Mouse (Mus musculus) cerebellum, postnatal 14 days (tissue): ENCODE results near the gene Ip6k1.

Experiments used
- DNase-seq, 2 experiments: peaks; one replicate each; pipeline ENCODE4 v3.0.0; 2021; ENCODE audit warnings: mixed read lengths in 2 of 2

The Ip6k1 gene

GRCm38 (mm10) chr9:108001922-108002770 lies at the start of gene Ip6k1:
Gene Ip6k1 (plus strand): TSS chr9:108002501.
- DNase-seq: peak; percentile 100

GRCm38 (mm10) chr9:107955613-107956289 lies 46.5 kb upstream of the Ip6k1 start:
- no peak for DNase-seq

GRCm38 (mm10) chr9:107957141-107957540 lies 45.2 kb upstream of the Ip6k1 start:
- no peak for DNase-seq

- DNase-seq: no peak
Observed at GRCm38 (mm10) chr9:107959896-107960295, 42.4 kb upstream of the Ip6k1 start.

- no peak for DNase-seq
Observed at GRCm38 (mm10) chr9:107960928-107961327, 41.4 kb upstream of the Ip6k1 start.

- peak in 1 of 2 experiments; percentile 20 for DNase-seq
Observed at GRCm38 (mm10) chr9:107961351-107961762, 40.9 kb upstream of the Ip6k1 start.

- DNase-seq: peak in 1 of 2 experiments; percentile 19
Observed at GRCm38 (mm10) chr9:107961881-107962280, 40.4 kb upstream of the Ip6k1 start.

GRCm38 (mm10) chr9:107962916-107963315 lies 39.4 kb upstream of the Ip6k1 start:
- no peak for DNase-seq

- peak; percentile 89 to 94 for DNase-seq
Observed at GRCm38 (mm10) chr9:107963700-107964099, 38.6 kb upstream of the Ip6k1 start.

- no peak for DNase-seq
Observed at GRCm38 (mm10) chr9:107964681-107965080, 37.6 kb upstream of the Ip6k1 start.

- DNase-seq: no peak
Observed at GRCm38 (mm10) chr9:107966676-107967075, 35.6 kb upstream of the Ip6k1 start.

- DNase-seq: no peak
Observed at GRCm38 (mm10) chr9:107967437-107967836, 34.9 kb upstream of the Ip6k1 start.

GRCm38 (mm10) chr9:107968531-107968930 lies 33.8 kb upstream of the Ip6k1 start:
- no peak for DNase-seq

GRCm38 (mm10) chr9:107970311-107970710 lies 32.0 kb upstream of the Ip6k1 start:
- DNase-seq: no peak

- DNase-seq: no peak
Observed at GRCm38 (mm10) chr9:107971690-107972541, 30.4 kb upstream of the Ip6k1 start.

GRCm38 (mm10) chr9:107974491-107975171 lies 27.7 kb upstream of the Ip6k1 start:
- no peak for DNase-seq

GRCm38 (mm10) chr9:107975399-107976386 lies 26.6 kb upstream of the Ip6k1 start, which contains the start of gene Uba7:
Gene Uba7 (plus strand): TSS chr9:107975505.
- no peak for DNase-seq

- no peak for DNase-seq
Observed at GRCm38 (mm10) chr9:107978815-107979214, 23.5 kb upstream of the Ip6k1 start.

GRCm38 (mm10) chr9:107981684-107982605 lies 20.4 kb upstream of the Ip6k1 start:
- DNase-seq: no peak
